Mouse (Mus musculus) kidney, adult 2 months (tissue): ENCODE measurements around the gene Sult2a2.
"Not testable (repeated sequence)": the region's sequence is repeated elsewhere in the genome, so short reads cannot be mapped to it uniquely, and the experiment has no call there.

Experiments used
- CTCF ChIP-seq: fragments of 200-500 bp; conservative IDR thresholded peaks from 2 replicates; pipeline ENCODE4 v1.5.1; 2011; ENCODE audit warnings: low read depth, mild to moderate bottlenecking, control low read depth, low read length, moderate library complexity, mixed read lengths; ENCODE audit not compliant: insufficient read depth, insufficient read length
- POLR2A ChIP-seq: fragments of 200-500 bp; IDR thresholded peaks from one replicate; pipeline ENCODE4 v1.6.1; 2011; ENCODE audit warnings: low read depth, low read length, control low read depth

DNA sequence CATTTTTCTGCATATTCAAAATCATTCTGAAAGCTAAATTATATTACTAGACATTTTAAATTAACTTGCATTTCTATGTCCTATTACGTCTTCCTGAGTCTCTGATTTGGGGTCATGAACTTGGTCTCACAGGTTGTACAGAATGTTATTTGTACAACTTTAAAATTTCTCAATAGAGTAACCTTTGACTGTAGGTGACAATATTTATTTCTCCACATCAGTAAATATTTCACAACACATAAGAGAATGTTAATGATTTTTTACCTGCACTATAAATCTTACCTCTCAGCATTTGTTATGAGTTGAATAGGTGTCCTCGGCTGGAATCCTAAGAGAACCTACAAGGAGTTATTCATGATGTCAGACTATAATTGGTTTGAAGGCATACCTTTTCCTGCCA is at the start of gene Sult2a2:
- TF ChIP-seq CTCF, POLR2A: not testable (repeated sequence)
